In the genomic region with DNA sequence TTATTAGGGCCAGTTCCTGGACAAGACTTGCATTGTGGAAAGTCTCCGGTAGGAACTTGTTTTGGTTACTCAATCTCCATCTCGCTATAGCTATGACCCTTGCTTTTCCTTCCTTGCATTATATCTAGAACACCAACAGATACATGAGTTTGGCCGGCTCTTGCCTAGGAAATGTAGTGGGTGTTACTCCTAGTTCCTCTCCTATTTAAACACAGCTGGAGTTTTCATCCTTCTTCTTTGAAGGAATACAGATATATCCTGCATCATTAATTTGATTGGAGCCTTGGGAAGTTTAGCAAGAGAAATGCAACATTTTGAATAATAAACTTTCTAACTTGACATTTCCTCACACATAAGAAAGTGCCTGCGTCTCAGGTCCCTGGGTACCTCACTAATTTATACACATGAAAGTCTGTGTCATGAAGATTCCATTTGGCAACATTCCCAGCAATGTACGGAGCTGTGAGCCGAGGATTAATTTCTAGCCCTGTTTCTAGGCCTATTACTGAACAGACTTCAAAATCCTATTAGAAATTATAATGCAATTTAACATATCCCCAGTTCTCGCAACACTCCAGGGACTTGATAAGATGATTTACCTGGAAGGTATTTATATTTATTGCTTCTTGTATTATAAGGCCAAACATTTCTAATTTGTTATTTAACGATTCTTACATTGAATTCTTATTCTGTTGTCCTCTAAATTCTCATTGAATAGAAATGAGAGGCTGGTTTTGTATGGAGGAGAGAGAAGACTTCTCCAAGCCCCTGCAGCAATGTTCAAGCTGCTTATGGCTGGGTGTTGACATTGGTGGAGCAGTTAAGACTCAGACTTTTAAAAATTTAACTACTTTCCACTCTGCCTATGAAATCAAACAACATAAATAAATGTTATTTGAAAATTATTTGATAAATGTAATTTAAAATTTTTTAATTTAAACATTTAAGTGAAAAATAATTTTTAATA, we compare ENCODE assay signal across 17 mouse cellular contexts.
DNase-seq lines count a peak whose midpoint lies in the region; ATAC-seq and TF ChIP-seq lines count a peak whose summit lies in the region.
"Had no signal": no experiment of that assay in that cellular context is flagged by ENCODE, and none has a peak within 500 bp of the region (broad histone marks: within the 10 kb centered on the region; RNA-seq: fewer than 3 reads in every experiment).

No protein-coding gene starts in this region.

- no peak overlapping the region for H3K4me2 ChIP-seq in hindbrain, embryonic 16.5 days (ENCODE audit: low read length)
- no peak overlapping the region for H3K4me2 ChIP-seq in midbrain, postnatal 0 days (ENCODE audit: low read depth, low read length, poor library complexity, severe bottlenecking)
- H3K4me2 ChIP-seq: heart, embryonic 15.5 days; limb, embryonic 13.5 days had no signal

- H3K4me3 ChIP-seq in hindbrain, embryonic 16.5 days (ENCODE audit: low read length), result no peak overlapping the region
- no peak overlapping the region for H3K4me3 ChIP-seq in hindbrain, embryonic 10.5 days
- H3K4me3 ChIP-seq in midbrain, postnatal 0 days (ENCODE audit: low read depth, low read length), result no peak overlapping the region
- H3K4me3 ChIP-seq: heart, embryonic 15.5 days; limb, embryonic 13.5 days had no signal

- no peak for TF ChIP-seq CTCF in brain, embryonic 14.5 days (IDR thresholded peaks at IDR 0.05; ENCODE audit: borderline replicate concordance, extremely low read depth, insufficient read depth, insufficient read length)
- TF ChIP-seq CTCF in midbrain, postnatal 0 days (IDR thresholded peaks at IDR 0.05), result no peak

- H3K9ac ChIP-seq in hindbrain, embryonic 16.5 days (ENCODE audit: low read depth, low read length), result no peak overlapping the region
- no peak overlapping the region for H3K9ac ChIP-seq in midbrain, postnatal 0 days (replicated peaks; ENCODE audit: low read length, poor library complexity, severe bottlenecking)
- H3K9ac ChIP-seq: heart, embryonic 15.5 days; limb, embryonic 13.5 days; liver, embryonic 14.5 days had no signal

- no peaks in the 10 kb centered on the region for H3K36me3 ChIP-seq in hindbrain, embryonic 16.5 days (ENCODE audit: control insufficient read depth, insufficient read depth, low read length)
- no peaks in the 10 kb centered on the region for H3K36me3 ChIP-seq in hindbrain, embryonic 10.5 days
- no peaks in the 10 kb centered on the region for H3K36me3 ChIP-seq in midbrain, postnatal 0 days (ENCODE audit: insufficient read depth, low read length)
- H3K36me3 ChIP-seq: heart, embryonic 15.5 days; limb, embryonic 13.5 days had no signal

- peak; percentile 90 for ATAC-seq in hindbrain, embryonic 16.5 days
- ATAC-seq in midbrain, postnatal 0 days (ENCODE audit: low FRiP score), result peak; percentile 72; the same call in 1 of the 2 replicates
- ATAC-seq: CD4-positive, CD25-positive, alpha-beta regulatory T cell, adult 4 months had no signal

- H3K4me1 ChIP-seq in hindbrain, embryonic 16.5 days (ENCODE audit: control insufficient read depth, insufficient read depth, low read depth, low read length), result peaks cover 3% of the 10 kb centered on the region; the same call in 1 of the 2 replicates
- H3K4me1 ChIP-seq in hindbrain, embryonic 10.5 days (replicated peaks), result no peaks in the 10 kb centered on the region
- no peaks in the 10 kb centered on the region for H3K4me1 ChIP-seq in midbrain, postnatal 0 days (ENCODE audit: insufficient read depth, low read length)
- H3K4me1 ChIP-seq: heart, embryonic 15.5 days; limb, embryonic 13.5 days had no signal

- no peak for TF ChIP-seq POLR2A in brain, embryonic 14.5 days (IDR thresholded peaks at IDR 0.05; ENCODE audit: borderline replicate concordance, extremely low read depth, insufficient read depth, insufficient read length, poor library complexity, severe bottlenecking)

- H3K9me3 ChIP-seq in hindbrain, embryonic 16.5 days (ENCODE audit: control insufficient read depth, low read length), result no peaks in the 10 kb centered on the region; the same call in 1 of the 2 replicates
- peaks cover 7% of the 10 kb centered on the region; the same call in 1 of the 2 replicates for H3K9me3 ChIP-seq in hindbrain, embryonic 10.5 days
- no peaks in the 10 kb centered on the region for H3K9me3 ChIP-seq in midbrain, postnatal 0 days (ENCODE audit: low read length)
- H3K9me3 ChIP-seq: heart, embryonic 15.5 days; limb, embryonic 13.5 days had no signal

- intact Hi-C loops in heart, postnatal 36 days (cut with DNase I), result no loop called here

- 44% methylated on average over 8 of the region's 8 CpGs for WGBS in hindbrain, embryonic 16.5 days
- 65% methylated on average over 8 of the region's 8 CpGs for WGBS in hindbrain, embryonic 10.5 days
- WGBS in midbrain, postnatal 0 days, result 35% methylated on average over 8 of the region's 8 CpGs

- DNase-seq in hindbrain, embryonic 10.5 days (ENCODE audit: low spot score), result no peak
- DNase-seq in MN1 (ENCODE audit: low spot score), result peak; percentile 6
- peak; percentile 82 for DNase-seq in brain, embryonic 14.5 days (ENCODE audit: low read depth)
- peak; percentile 76 for DNase-seq in midbrain, postnatal 0 days (ENCODE audit: low spot score)
- DNase-seq in heart, postnatal 36 days, result no peak
- no peak for DNase-seq in yolk sac, embryonic 10.5 days (ENCODE audit: low spot score)
- DNase-seq: adrenal gland, adult 2 months; cerebellum, adult 18-20 months; heart, adult 18-20 months; kidney, adult 2 months; kidney, postnatal 25 days; thymus, adult 2 months had no signal

- no peak overlapping the region for H3K27ac ChIP-seq in hindbrain, embryonic 16.5 days (ENCODE audit: low read depth, low read length)
- no peak overlapping the region for H3K27ac ChIP-seq in hindbrain, embryonic 10.5 days
- H3K27ac ChIP-seq in midbrain, postnatal 0 days (ENCODE audit: low read depth, low read length), result no peak overlapping the region
- H3K27ac ChIP-seq: heart, embryonic 15.5 days; limb, embryonic 13.5 days; liver, embryonic 14.5 days had no signal

- H3K27me3 ChIP-seq in hindbrain, embryonic 16.5 days (replicated peaks; ENCODE audit: control insufficient read depth, insufficient read depth, low read length), result no peaks in the 10 kb centered on the region
- H3K27me3 ChIP-seq in hindbrain, embryonic 10.5 days (ENCODE audit: insufficient read depth, poor library complexity, severe bottlenecking), result no peaks in the 10 kb centered on the region
- H3K27me3 ChIP-seq in midbrain, postnatal 0 days (ENCODE audit: insufficient read depth, low read length), result no peaks in the 10 kb centered on the region
- H3K27me3 ChIP-seq: heart, embryonic 15.5 days; limb, embryonic 13.5 days had no signal

Comparison
In these comparisons a context has a peak if more than half of its experiments do, and no peak if none do; other contexts are left out.
1. DNase-seq: peak in MN1 (single experiment), brain, embryonic 14.5 days (single experiment) and midbrain, postnatal 0 days (single experiment); none in hindbrain, embryonic 10.5 days (single experiment), heart, postnatal 36 days (0 of 2) and yolk sac, embryonic 10.5 days (single experiment).